Mouse (Mus musculus): ENCODE data around the gene Sik3. TPM values are rescaled to one million over a fixed set of nuclear protein-coding genes. Genes with fewer than 3 reads are reported as not detected.

Sik3 gene
- polyA plus RNA-seq, 1 experiment from 2014 or later: 9.6 TPM

GRCm38 (mm10) chr9:46026058-46026849, 13.6 kb downstream of the Sik3 start:
- WGBS: 90% methylated on average over 9 of the region's 9 CpGs
- Histone ChIP-seq H3K27me3 (replicated peaks; ENCODE audit: control insufficient read depth, insufficient read depth, low read length) (no peaks in the 10 kb centered on the region), H3K36me3 (ENCODE audit: control insufficient read depth, insufficient read depth, low read length) (peaks cover under 1% of the 10 kb centered on the region; the same call in 1 of the 2 replicates), H3K27ac (ENCODE audit: low read depth) (no peak overlapping the region), H3K4me2 (ENCODE audit: low read length) (no peak overlapping the region), H3K4me3 (ENCODE audit: low read depth, low read length) (no peak overlapping the region), H3K9ac (ENCODE audit: low read length) (no peak overlapping the region), H3K4me1 (replicated peaks; ENCODE audit: control insufficient read depth, insufficient read depth, low read length) (0 out of 2 replicates have a peak, but pooled peaks cover 8% of the 10 kb centered on the region), H3K9me3 (ENCODE audit: control insufficient read depth, low read length) (no peaks in the 10 kb centered on the region)
- ATAC-seq (replicated peaks; ENCODE audit: low FRiP score, low TSS enrichment, low read depth) (no peak), DNase-seq (ENCODE audit: low spot score) (no peak)

GRCm38 (mm10) chr9:46027994-46028393, 15.4 kb downstream of the Sik3 start:
- DNase-seq (ENCODE audit: low spot score): no peak
- Histone ChIP-seq H3K9ac (ENCODE audit: low read length) (no peak overlapping the region), H3K27me3 (replicated peaks; ENCODE audit: control insufficient read depth, insufficient read depth, low read length) (no peaks in the 10 kb centered on the region), H3K27ac (ENCODE audit: low read depth) (no peak overlapping the region), H3K36me3 (ENCODE audit: control insufficient read depth, insufficient read depth, low read length) (no peaks in the 10 kb centered on the region), H3K4me1 (replicated peaks; ENCODE audit: control insufficient read depth, insufficient read depth, low read length) (0 out of 2 replicates have a peak, but pooled peaks cover 18% of the 10 kb centered on the region), H3K9me3 (ENCODE audit: control insufficient read depth, low read length) (no peaks in the 10 kb centered on the region), H3K4me3 (ENCODE audit: low read depth, low read length) (no peak overlapping the region), H3K4me2 (ENCODE audit: low read length) (no peak overlapping the region)
- no peak for ATAC-seq (replicated peaks; ENCODE audit: low FRiP score, low TSS enrichment, low read depth)
- 46% methylated on average over 8 of the region's 8 CpGs for WGBS

- ATAC-seq (replicated peaks; ENCODE audit: low FRiP score, low TSS enrichment, low read depth) (no peak), DNase-seq (ENCODE audit: low spot score) (no peak)
- 64% methylated on average over 6 of the region's 6 CpGs for WGBS
- no peaks in the 10 kb centered on the region for H3K9me3 ChIP-seq (ENCODE audit: control insufficient read depth, low read length)
- no peak overlapping the region for H3K9ac ChIP-seq (ENCODE audit: low read length)
- 0 out of 2 replicates have a peak, but pooled peaks cover 18% of the 10 kb centered on the region for H3K4me1 ChIP-seq (replicated peaks; ENCODE audit: control insufficient read depth, insufficient read depth, low read length)
- no peak overlapping the region for H3K4me2 ChIP-seq (ENCODE audit: low read length)
- no peaks in the 10 kb centered on the region for H3K27me3 ChIP-seq (replicated peaks; ENCODE audit: control insufficient read depth, insufficient read depth, low read length)
- no peak overlapping the region for H3K4me3 ChIP-seq (ENCODE audit: low read depth, low read length)
- no peak overlapping the region for H3K27ac ChIP-seq (ENCODE audit: low read depth)
- H3K36me3 ChIP-seq (ENCODE audit: control insufficient read depth, insufficient read depth, low read length): no peaks in the 10 kb centered on the region
Observed at GRCm38 (mm10) chr9:46029534-46029933, 16.9 kb downstream of the Sik3 start.

GRCm38 (mm10) chr9:46030184-46030583, 17.6 kb downstream of the Sik3 start:
- 84% methylated on average over 5 of the region's 5 CpGs for WGBS
- no peaks in the 10 kb centered on the region for H3K9me3 ChIP-seq (ENCODE audit: control insufficient read depth, low read length)
- H3K9ac ChIP-seq (ENCODE audit: low read length): no peak overlapping the region
- DNase-seq (ENCODE audit: low spot score): no peak
- no peaks in the 10 kb centered on the region for H3K27me3 ChIP-seq (replicated peaks; ENCODE audit: control insufficient read depth, insufficient read depth, low read length)
- H3K4me2 ChIP-seq (ENCODE audit: low read length): no peak overlapping the region
- H3K36me3 ChIP-seq (ENCODE audit: control insufficient read depth, insufficient read depth, low read length): no peaks in the 10 kb centered on the region
- H3K4me1 ChIP-seq (replicated peaks; ENCODE audit: control insufficient read depth, insufficient read depth, low read length): peaks cover 20% of the 10 kb centered on the region
- no peak overlapping the region for H3K4me3 ChIP-seq (ENCODE audit: low read depth, low read length)
- no peak overlapping the region for H3K27ac ChIP-seq (ENCODE audit: low read depth)
- ATAC-seq (replicated peaks; ENCODE audit: low FRiP score, low TSS enrichment, low read depth): no peak

GRCm38 (mm10) chr9:46030968-46031367, 18.3 kb downstream of the Sik3 start:
- no peak overlapping the region for H3K4me2 ChIP-seq (ENCODE audit: low read length)
- H3K27ac ChIP-seq (ENCODE audit: low read depth): no peak overlapping the region
- H3K4me3 ChIP-seq (ENCODE audit: low read depth, low read length): no peak overlapping the region
- DNase-seq (ENCODE audit: low spot score) (no peak), ATAC-seq (replicated peaks; ENCODE audit: low FRiP score, low TSS enrichment, low read depth) (no peak)
- 78% methylated on average over 6 of the region's 6 CpGs for WGBS
- H3K9ac ChIP-seq (ENCODE audit: low read length): no peak overlapping the region
- H3K27me3 ChIP-seq (replicated peaks; ENCODE audit: control insufficient read depth, insufficient read depth, low read length): no peaks in the 10 kb centered on the region
- H3K9me3 ChIP-seq (ENCODE audit: control insufficient read depth, low read length): no peaks in the 10 kb centered on the region
- H3K4me1 ChIP-seq (replicated peaks; ENCODE audit: control insufficient read depth, insufficient read depth, low read length): peaks cover 26% of the 10 kb centered on the region
- H3K36me3 ChIP-seq (ENCODE audit: control insufficient read depth, insufficient read depth, low read length): no peaks in the 10 kb centered on the region

- Histone ChIP-seq H3K27me3 (replicated peaks; ENCODE audit: control insufficient read depth, insufficient read depth, low read length) (no peaks in the 10 kb centered on the region), H3K4me2 (ENCODE audit: low read length) (no peak overlapping the region), H3K27ac (ENCODE audit: low read depth) (no peak overlapping the region), H3K4me1 (replicated peaks; ENCODE audit: control insufficient read depth, insufficient read depth, low read length) (peaks cover 26% of the 10 kb centered on the region), H3K36me3 (ENCODE audit: control insufficient read depth, insufficient read depth, low read length) (no peaks in the 10 kb centered on the region), H3K4me3 (ENCODE audit: low read depth, low read length) (no peak overlapping the region), H3K9ac (ENCODE audit: low read length) (no peak overlapping the region), H3K9me3 (ENCODE audit: control insufficient read depth, low read length) (no peaks in the 10 kb centered on the region)
- 73% methylated on average over 6 of the region's 6 CpGs for WGBS
- DNase-seq (ENCODE audit: low spot score) (no peak), ATAC-seq (replicated peaks; ENCODE audit: low FRiP score, low TSS enrichment, low read depth) (no peak)
Observed at GRCm38 (mm10) chr9:46032190-46032589, 19.6 kb downstream of the Sik3 start.

GRCm38 (mm10) chr9:46033058-46033457, 20.4 kb downstream of the Sik3 start:
- Histone ChIP-seq H3K27me3 (replicated peaks; ENCODE audit: control insufficient read depth, insufficient read depth, low read length) (no peaks in the 10 kb centered on the region), H3K4me1 (replicated peaks; ENCODE audit: control insufficient read depth, insufficient read depth, low read length) (peaks cover 26% of the 10 kb centered on the region), H3K4me2 (ENCODE audit: low read length) (no peak overlapping the region), H3K4me3 (ENCODE audit: low read depth, low read length) (no peak overlapping the region), H3K27ac (ENCODE audit: low read depth) (no peak overlapping the region), H3K36me3 (ENCODE audit: control insufficient read depth, insufficient read depth, low read length) (no peaks in the 10 kb centered on the region), H3K9ac (ENCODE audit: low read length) (no peak overlapping the region), H3K9me3 (ENCODE audit: control insufficient read depth, low read length) (no peaks in the 10 kb centered on the region)
- ATAC-seq (replicated peaks; ENCODE audit: low FRiP score, low TSS enrichment, low read depth) (no peak), DNase-seq (ENCODE audit: low spot score) (no peak)
- 71% methylated on average over 1 of the region's 1 CpGs for WGBS

- 38% methylated on average over 3 of the region's 3 CpGs for WGBS
- Histone ChIP-seq H3K36me3 (ENCODE audit: control insufficient read depth, insufficient read depth, low read length) (no peaks in the 10 kb centered on the region), H3K9ac (ENCODE audit: low read length) (no peak overlapping the region), H3K4me3 (ENCODE audit: low read depth, low read length) (no peak overlapping the region), H3K4me1 (replicated peaks; ENCODE audit: control insufficient read depth, insufficient read depth, low read length) (peaks cover 26% of the 10 kb centered on the region), H3K9me3 (ENCODE audit: control insufficient read depth, low read length) (no peaks in the 10 kb centered on the region), H3K27me3 (replicated peaks; ENCODE audit: control insufficient read depth, insufficient read depth, low read length) (no peaks in the 10 kb centered on the region), H3K4me2 (ENCODE audit: low read length) (no peak overlapping the region), H3K27ac (ENCODE audit: low read depth) (no peak overlapping the region)
- ATAC-seq (replicated peaks; ENCODE audit: low FRiP score, low TSS enrichment, low read depth) (no peak), DNase-seq (ENCODE audit: low spot score) (no peak)
Observed at GRCm38 (mm10) chr9:46033862-46034261, 21.2 kb downstream of the Sik3 start.

Data from intestine, embryonic 14.5 days (tissue).